Mouse (Mus musculus) telencephalon, adult 2 months (tissue): Measurements from ENCODE around the gene Chrna10.

Experiments used
- DNase-seq: peaks from one replicate; pipeline ENCODE4 v3.0.0-alpha.2; 2011; ENCODE audit warnings: low read depth, low spot score

Gene Chrna10

GRCm38 (mm10) chr7:102116579-102117331 lies at the start of gene Chrna10:
Chrna10 (minus strand) TSS chr7:102116828.
- DNase-seq, result no peak

- no peak for DNase-seq
These were observed 37.1 kb upstream of the Chrna10 start for GRCm38 (mm10) chr7:102153691-102154090.

- DNase-seq, result no peak
These were observed 21.3 kb upstream of the Chrna10 start for GRCm38 (mm10) chr7:102137898-102138297.

GRCm38 (mm10) chr7:102137464-102137863 lies 20.8 kb upstream of the Chrna10 start:
- no peak for DNase-seq

GRCm38 (mm10) chr7:102132395-102132794 lies 15.8 kb upstream of the Chrna10 start:
- no peak for DNase-seq

- DNase-seq, result no peak
These were observed 3.7 kb upstream of the Chrna10 start for GRCm38 (mm10) chr7:102120326-102120725.

- DNase-seq, result no peak
These were observed 754 bp upstream of the Chrna10 start for GRCm38 (mm10) chr7:102117382-102117781.

GRCm38 (mm10) chr7:102113151-102113729 lies 3.4 kb downstream of the Chrna10 start:
- no peak for DNase-seq

- no peak for DNase-seq
These were observed 6.9 kb downstream of the Chrna10 start for GRCm38 (mm10) chr7:102109746-102110145.

- no peak for DNase-seq
These were observed 7.5 kb downstream of the Chrna10 start, which contains the start of gene Art5 for GRCm38 (mm10) chr7:102109171-102109570. Art5 (minus strand) TSS chr7:102109489.

GRCm38 (mm10) chr7:102108206-102108605 lies 8.4 kb downstream of the Chrna10 start:
- no peak for DNase-seq

- no peak for DNase-seq
These were observed 9.9 kb downstream of the Chrna10 start for GRCm38 (mm10) chr7:102106700-102107141.

GRCm38 (mm10) chr7:102104126-102104525 lies 12.5 kb downstream of the Chrna10 start:
- DNase-seq, result no peak

- DNase-seq, result no peak
These were observed 13.1 kb downstream of the Chrna10 start for GRCm38 (mm10) chr7:102103555-102103954.

- DNase-seq, result no peak
These were observed 13.9 kb downstream of the Chrna10 start for GRCm38 (mm10) chr7:102102696-102103095.

- no peak for DNase-seq
These were observed 14.4 kb downstream of the Chrna10 start for GRCm38 (mm10) chr7:102102241-102102640.

- DNase-seq, result no peak
These were observed 15.1 kb downstream of the Chrna10 start, which contains the start of gene Art1 for GRCm38 (mm10) chr7:102101487-102101886. Art1 (plus strand) TSS chr7:102101743.

- DNase-seq, result no peak
These were observed 15.8 kb downstream of the Chrna10 start for GRCm38 (mm10) chr7:102100868-102101267.

GRCm38 (mm10) chr7:102099760-102100661 lies 16.6 kb downstream of the Chrna10 start:
- DNase-seq, result no peak

GRCm38 (mm10) chr7:102087336-102087735 lies 29.3 kb downstream of the Chrna10 start:
- DNase-seq, result no peak

GRCm38 (mm10) chr7:102084041-102084696 lies 32.5 kb downstream of the Chrna10 start:
- DNase-seq, result no peak
